Mouse (Mus musculus) kidney, postnatal 4 days (tissue): ENCODE measurements around the gene Pygo2.

ENCODE experiments used
- DNase-seq, 2 experiments: peaks; one replicate each; pipeline ENCODE4 v3.0.0; 2021; ENCODE audit warnings: mixed read lengths in 2 of 2

Pygo2 gene

DNA sequence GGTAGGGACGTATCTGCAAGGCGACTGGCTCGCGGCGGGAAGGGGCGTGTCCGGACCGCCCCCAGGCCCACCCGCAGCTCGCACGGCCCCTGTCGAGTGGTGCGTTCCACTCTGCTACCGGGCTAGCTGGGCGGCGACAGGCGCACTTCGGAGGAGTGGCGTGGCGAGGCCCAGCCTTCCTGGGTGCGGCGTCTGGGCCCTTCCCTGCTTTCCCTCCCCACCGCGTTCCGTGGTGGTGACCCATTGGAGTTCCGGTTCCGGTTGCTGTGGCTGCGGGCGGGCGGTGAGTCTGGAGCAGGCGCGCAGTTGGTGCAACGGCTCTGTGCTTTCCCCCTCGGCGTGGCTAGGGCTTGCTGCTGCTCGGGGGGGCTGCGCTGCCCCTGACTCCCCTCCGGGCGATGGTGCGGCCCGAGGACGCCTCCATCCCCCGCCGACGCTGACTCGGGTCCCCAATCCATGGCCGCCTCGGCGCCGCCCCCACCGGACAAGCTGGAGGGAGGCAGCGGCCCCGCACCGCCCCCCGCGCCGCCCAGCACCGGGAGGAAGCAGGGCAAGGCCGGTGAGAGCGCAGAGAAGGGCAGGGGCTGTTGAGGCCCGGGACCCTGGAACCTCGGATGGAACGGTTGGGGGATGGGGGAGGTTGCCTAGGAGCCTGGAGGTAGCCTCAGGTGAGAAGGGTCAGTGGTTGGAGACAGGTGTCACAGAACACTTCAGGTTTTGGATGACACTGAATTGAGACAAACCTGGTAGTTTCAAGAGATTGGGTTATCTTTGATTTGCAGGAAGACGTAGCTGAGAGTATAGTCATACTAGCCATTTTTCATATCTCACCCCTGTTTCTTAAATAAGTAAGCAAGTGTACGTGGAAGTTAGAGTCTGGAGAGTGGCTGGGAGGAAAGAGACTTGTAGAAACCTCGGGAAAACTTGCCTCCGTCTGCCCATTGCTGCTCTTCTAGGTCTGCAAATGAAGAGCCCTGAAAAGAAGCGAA is at the start of gene Pygo2:
Gene Pygo2 (plus strand): TSS at position 44 of the 989 bp plus-strand sequence.
- DNase-seq = peak; percentile 96 to 98

DNA sequence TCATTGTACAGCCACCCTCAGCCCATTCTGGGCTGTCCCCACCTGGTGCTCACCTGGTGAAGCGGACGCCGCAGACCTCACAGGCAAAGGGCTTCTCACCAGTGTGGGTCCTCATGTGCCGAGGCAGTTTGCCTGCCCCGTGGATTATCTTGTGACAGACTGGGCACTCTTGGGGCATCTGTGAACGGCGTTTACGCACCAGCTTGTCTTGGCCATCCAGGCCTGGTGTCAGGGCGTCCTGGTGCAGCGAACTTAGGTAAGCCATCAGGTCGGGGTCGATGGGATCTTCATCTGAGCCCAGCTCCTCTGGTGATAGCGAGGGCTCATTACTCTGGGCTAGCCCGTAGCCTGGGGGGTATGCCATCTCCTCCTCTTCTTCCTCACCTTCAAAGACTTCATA is 49.7 kb upstream of the Pygo2 start:
- no peak for DNase-seq

DNA sequence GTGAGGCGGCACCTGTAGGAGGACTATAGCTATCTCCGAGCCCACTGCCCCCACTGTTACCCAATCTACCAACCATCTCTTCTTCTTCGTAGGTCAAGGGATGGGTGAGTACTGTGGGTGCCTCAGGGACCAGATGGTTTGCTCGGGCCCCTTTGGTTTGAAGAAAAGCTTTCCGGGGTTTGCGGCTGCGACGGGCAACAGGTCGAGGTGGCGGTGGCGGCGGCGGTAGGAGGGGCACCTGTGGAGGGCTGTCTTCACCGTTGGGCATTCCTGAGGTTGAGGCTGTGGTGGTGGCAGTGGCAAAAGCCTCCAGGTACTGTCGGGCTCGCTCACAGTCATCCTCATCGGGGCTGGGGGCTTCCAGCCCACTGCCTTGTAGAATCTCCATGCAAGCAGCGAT is 49.3 kb upstream of the Pygo2 start:
- no peak for DNase-seq

DNA sequence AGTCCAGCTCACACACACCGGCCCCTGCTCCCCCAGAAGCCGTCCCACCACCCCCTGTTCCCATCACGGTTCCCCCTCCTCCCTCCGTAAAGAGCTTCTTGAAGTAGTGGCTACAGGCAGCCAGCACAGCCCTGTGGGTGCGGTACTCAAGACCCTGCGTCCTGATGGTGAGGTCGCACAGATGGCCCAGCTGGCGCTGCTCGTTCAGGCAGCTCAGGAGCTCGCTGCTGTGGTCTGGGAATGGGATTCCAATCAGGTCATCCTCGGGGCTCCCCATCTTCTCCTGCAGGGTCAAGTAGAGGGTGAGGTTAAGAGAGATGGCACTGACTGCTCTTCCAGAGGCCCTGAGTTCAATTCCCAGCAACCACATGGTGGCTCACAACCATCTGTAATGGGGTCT is 48.8 kb upstream of the Pygo2 start:
- DNase-seq = no peak

DNA sequence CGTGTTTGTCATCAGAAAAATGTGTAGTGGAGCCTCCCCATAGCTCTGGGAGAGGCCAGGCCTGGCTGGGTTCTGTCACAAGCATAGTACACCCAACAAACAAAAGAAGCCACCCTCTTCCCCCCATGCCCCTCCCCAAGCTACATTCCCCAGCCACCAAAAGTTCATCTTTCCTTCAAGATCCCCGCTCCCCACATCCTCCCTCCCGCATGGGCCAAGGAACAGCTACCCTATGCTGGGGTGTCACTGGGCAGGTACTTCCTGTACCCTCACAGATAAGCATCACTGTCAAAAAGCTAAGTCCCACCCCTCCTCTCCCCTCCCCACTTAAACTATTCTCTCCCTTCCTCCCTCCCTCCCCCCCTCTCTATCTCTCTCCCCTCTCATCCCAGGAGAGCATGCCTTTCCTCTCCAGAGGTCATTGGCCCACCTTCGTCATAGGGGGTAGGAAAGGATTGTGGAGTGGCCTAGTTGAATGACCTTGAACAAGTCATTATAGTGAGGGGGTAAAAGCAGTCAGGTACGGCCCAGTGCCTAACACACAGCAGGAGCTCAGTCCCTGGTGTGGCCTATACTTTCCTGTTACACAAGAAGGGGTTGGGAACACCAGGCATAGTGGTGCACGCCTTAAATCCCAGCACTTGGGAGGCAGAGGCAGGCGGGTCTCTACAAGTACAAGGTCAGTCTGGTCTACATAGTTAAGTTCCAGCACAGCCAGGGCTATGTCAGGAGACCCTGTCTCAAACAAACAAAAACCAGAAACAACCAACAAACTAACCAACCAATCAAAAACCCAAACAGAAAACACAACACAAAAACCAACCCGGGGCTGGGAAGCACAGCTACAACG is 47.8 kb upstream of the Pygo2 start:
- no peak for DNase-seq

DNA sequence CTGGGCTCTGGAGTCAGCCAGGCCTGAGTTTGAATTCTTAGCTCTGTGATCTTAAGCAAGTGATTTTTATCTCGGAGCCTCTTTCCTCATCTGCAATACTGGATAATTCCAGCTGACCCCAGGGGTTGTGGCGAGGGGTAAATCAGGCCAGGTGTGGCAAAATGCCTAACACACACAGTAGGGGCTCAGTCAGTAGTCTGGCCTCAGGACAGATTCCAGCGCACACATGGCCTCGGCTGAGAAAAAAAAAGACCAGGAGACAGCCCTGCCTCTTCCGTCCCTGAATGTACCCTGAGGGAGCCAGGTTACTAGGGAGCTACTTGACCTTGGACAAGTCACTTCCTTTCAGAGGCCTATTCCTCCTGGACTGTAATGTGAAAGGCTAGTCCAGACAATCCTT is 47.1 kb upstream of the Pygo2 start:
- no peak for DNase-seq

DNA sequence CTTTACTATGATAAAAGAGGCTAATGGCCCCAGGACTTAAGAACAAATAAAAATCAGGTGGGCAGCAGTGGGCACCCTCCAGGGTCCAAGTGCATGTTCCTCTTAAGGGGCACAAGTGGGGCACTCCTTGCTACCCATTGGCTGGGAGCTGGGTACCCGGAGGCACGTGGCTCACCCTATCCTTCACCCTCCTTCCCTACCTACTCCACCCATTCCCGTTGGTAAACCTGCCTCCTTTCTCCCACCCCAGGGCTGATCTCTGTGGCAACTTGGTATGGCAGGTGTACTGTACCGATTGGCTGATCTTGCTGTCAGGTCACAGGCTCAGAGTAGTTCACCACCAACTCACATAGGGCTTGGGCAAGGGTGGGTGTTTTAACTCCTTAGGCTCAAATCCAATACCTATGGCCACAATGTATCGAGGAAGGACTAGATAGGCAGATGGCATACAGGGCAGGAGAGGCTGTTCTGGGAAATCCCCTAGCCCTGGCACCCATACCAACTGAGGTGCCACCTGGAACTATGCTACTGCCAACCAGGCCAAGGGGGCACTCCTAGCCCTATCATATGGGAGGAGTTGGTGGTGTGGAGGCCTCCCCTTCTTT is 46.3 kb upstream of the Pygo2 start:
- DNase-seq = no peak

DNA sequence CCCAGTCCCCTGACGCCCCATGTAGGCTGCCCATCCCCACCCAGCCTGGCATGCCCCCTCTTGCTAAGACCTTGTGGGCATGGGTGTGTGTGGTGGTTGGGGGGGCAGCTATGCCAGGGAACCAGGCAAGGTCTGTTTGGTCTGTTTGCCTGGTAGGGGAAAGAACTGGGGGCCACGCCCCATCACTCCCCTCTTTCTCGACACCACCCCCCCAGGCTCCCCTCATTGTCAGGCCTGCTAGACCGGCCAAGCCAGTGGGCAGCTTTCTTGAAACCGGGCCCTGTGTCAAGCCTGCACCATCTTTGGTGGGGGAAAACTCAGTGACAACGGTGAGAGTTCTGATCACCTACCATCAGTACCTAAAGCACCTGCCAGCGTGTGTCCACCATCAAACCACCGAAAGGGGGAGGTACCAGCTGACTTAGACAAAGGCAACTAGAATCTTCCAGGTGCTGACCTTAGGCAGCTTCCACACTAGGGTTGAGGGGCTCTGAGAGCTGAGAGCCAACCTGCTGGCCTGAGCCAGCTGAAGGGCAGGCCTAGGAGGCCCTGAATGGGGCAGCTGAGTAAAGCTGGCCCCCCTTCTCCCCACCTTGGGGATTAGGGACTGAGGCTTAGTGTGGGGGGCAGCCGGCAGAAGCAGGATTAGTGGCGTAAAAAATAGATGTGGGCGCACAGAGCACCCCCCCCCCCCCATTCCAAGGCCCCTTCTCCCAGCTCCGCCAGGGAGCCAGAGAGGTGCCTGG is 45.5 kb upstream of the Pygo2 start:
- no peak for DNase-seq

DNA sequence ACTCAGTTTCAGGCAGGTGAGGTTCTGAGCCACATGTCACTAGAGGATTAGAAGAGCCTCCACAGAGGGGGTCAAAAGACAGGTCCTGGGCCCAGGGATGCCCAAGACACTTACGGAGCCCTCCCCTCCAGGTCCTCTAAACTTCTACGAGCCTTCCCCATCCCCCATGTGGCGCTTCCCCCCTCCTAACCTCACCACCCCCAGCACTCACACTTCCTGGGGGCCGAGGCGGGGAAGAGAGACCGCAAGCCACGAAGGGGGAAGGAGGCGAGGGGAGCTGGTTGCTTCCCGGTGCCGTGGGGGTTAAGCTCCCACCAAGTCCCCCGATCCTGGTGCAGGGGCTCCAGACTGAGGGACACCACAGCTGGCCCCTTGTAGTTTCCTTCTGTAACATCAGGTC is 44.6 kb upstream of the Pygo2 start:
- no peak for DNase-seq

DNA sequence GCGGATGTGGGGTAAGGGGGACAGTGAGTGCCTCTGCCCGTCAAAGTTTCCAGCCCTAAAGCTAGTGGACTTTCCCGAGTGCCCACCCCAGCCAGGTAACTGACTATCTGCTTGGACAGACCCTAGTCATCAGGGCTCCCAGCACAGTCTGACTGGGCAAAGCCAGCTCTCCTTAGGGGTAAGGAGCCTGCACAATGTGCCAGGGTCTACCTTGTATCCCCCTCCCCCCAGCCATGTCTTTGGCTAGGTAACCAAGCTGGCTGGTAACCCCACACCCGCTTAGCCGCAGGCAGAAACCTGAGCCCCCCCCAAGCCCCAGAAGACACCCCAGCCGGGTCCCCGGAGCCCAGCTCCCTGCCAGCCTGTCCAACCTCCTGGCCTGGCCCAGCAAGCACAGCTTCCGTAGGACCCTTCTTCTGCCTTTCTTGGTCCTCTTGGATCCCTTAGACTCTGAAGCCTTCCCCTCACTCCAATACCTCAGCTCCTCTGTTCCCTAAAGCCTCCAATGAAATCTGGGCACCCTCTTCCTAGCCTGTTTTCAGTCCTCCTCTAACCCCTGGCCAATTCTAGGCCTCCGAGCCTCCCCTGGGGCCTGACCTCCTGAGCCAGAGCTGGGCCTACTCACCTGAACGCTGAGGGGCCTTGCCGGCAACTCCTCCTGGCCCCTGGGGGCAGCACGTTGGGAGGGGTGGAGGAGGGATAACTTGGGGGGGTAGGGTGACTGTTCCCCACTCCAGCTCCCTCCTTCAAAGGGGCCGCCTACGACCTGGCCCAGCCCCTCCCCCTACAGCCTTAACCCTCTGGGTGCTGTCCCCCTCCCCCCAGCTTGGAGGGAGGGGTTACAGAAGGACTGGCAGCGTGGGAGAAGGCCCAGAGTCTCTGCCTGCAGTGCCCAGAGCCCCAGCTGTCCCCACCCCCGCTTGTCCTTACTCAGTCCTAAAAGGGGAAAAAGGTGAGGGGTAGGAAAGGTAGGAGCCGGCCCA is 43.3 kb upstream of the Pygo2 start:
- peak in 1 of 2 experiments; percentile 45 for DNase-seq

DNA sequence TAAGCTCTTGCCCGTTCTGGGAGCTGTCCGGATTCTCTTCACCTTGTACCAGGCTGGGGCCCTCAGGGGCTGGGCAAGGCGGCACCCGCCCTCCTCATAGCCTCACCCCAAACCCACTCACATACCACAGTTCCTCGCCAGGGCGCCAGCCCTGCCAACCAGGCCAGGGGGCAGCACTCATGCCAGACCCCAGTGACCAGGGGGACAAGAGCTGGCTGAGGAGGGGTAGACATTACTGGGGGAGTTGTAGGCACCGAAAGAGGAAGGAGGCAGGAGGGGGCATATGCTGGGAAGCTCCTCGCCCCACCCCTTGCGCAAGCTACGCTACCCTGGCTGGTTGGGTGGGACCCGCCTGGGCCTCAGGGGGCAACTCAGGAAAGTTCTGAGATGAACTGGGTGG is 42.4 kb upstream of the Pygo2 start:
- no peak for DNase-seq

DNA sequence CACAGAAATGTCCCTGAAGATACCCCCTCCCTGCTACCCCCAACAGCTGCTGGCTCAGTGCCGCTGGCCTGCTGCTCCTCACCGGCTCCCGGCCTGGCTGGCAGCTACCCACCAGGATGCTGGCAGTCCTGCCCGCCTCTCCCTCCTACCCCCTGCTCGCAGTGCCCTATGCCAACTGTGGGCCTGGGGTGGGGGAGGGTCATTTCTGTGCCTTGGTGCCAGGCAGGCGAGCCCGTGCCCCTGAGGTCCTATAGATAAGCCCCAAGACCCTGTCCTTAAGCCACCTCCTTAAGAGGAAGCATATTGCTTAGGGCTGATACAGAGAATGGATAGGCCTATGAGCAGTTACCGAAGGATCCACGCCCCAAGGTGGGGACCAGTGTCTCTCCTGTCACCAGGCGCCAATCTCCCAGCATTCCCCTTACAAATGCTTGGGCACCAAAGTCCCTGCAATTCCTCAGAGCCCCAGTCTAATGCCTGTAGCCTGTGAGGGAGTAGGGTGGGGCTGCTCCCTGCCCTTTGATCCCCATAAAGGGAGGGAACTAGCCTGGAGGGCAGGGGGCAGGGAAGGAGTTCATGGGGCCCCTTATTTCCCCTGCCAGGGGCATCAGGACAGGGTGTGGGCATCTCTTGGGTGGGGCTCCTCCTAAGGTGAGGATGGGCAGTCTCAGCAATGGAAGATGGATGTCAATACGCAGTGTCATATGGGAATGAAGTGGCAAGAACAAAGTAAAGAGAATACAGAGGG is 41.7 kb upstream of the Pygo2 start:
- peak in 1 of 2 experiments; percentile 40 for DNase-seq

DNA sequence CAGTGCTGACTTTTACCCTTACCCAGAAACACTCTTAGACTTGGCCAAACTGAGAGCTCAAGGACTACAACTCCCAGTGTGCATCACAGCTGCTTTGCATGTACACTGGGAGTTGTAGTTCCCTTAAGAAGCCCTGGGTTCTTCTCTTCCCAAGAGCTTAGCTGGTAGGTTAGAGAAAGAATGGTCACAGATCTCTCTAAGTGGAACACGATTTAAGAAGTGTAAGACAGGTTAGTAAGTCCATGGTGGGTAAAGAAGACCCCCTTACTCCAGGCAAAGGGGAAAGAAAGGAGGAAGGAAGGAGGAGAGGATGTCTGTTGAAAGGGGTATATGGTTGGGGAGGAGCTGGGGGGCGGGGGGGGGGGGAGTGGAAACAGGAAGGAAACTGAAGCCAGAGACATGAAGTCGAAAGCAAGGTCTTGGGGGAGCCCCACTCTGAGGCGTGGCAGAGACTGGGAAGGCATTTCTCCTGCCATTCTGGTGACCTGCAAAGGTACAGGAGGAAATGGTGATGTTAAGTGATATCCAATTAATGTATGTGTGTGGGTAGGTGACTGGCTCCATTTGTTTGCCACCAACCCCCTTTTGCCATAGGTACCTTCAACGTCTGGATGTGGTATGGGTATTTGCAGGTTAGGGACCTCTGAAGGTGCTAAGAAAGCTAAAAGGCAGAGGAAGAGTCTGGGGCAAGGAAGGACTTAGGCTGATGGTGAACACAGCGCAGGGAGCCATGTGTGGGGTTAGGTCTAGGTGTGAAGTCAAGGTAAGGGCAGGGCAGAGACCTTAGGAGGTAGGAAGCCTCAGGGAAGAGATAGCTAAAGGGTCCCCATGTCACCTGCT is 40.9 kb upstream of the Pygo2 start:
- DNase-seq = peak in 1 of 2 experiments; percentile 48

DNA sequence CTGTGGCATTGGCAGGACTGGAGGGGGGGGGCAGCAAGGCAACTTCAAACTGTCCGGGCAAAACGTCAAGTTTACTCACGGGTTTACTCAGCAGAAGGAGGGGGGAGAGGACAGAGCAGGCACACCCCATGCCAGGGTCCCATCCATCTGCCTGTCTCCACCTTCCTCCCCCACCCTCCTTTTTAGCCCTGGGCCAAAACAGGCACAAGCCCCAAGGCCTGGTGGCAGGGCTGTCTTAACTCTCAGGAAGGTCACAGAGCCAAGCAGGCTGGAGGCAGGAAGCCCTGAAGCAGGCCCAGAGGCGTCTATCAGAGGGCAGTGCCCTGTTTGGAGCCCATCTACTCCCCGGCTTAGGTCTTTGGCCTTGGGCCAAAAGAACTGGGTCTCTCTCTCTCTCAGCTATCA is 39.9 kb upstream of the Pygo2 start:
- DNase-seq = no peak

DNA sequence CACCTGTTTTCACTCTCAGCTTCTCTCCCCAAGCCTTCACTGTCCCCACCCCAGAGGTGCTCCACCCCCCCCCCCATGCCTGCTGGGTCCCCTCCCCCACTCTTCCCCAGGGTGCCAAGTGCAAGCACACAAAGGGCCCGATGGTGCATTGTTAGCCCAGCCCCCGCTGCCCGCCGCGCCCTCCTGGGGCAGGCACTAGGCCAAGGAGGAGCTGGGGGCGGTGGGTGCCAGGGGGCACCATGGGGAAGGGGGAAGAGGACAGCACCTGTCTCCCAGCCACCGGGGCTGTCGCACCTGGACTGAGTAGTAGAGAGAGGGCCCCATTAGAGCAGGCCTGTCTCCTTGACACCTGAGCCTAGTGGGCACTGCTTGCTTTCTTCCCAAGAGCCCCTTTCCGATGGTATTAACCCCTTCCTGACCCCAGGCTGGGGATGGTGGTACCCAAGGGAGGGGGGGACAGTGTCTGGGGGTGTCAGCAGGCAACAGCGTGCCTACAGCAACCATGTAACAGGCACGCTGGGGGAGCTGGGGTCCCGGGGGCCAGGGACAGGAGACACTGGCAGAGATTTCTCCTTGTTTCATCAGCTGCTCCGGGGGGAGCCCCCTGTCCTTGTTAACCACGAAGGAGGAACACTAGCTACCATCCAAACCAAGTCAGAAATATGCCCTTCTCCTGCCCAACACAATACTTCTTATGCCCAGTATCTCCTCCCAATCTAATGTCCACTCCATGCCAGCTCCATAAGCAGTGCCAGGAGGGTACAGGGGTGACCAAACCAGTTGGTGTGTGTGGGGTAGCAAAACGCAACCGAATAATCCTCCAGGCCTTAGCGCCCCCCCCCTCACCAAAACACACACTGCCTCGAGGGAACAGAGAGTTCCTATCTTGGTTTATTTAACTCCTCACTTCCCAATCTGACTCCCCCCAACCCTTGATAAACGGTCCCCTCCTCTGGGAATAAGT is 39.0 kb upstream of the Pygo2 start:
- peak in 1 of 2 experiments; percentile 48 for DNase-seq

DNA sequence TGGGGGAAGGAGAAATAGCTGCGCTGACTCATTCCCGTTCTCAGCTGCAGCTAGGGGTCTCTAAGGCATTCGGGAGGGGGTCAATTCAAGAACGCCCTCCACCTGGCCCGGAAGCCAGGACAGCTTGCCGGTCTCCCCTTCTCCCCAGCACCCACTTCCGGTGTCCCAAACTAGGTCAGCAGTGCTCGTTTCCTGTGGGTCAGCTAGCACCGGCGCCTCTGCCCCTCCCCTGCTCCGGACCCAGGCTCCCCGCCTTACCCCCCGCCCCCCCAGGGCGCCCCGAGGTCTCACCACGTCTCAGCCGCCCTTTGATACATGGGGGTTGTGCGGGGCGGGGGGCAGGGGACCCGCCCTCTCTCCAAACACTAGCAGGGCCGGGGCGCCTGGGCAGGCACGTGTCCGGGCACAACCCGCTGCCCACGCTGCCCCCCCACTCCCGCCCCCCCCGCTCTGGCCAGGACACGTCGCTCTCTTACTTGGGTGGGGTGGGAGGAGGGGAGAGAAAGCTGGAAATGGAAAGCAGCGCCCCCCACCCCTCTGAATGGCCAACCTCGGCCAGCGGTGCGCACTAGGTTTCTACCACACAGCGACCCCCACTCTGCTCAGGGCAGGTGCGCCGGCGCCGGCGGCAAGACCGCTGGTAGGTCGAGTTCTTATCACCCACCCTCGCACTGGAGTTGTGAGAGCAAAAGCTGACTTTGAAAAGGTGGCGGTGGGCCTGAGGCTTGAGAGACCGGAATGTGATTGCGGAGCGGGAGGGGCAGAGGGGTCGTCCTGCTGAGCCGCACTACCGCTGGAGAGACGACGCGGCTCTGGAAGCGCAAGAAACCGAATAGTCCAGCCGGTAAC is 38.1 kb upstream of the Pygo2 start:
- peak; percentile 65 to 78 for DNase-seq

DNA sequence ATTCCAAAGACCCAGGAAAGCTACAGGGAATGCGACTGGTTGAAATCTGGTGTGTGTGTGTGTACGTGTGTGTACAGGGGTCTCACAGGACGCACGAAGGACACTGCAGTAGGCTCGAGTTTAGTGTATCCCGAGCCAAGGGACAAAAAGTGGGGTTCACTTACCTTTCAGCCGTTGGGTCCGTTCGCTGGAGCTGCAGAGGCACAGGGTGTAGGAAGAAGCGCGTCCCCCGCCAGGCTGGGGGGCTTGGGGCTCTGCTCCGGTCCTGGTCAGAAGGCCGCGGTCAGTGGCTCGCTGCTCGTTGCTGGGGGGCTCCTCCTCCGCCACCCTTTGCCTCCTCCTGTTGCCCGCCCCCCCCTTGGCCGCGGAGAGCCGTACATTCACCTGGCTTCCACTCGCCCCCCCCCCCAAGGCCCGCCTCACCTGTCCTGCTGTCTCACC is 37.1 kb upstream of the Pygo2 start:
- DNase-seq = peak; percentile 50 to 65
